Mouse (Mus musculus) kidney, embryonic 16.5 days (tissue): Measurements from ENCODE around the gene Vmn1r143. TPM values are rescaled to one million over a fixed set of nuclear protein-coding genes. Genes with fewer than 3 reads are reported as not detected.
"Not testable (repeated sequence)": the region's sequence is repeated elsewhere in the genome, so short reads cannot be mapped to it uniquely, and the experiment has no call there.

Experiments used
- ATAC-seq: fragments of 200-750 bp; cut with Nextera tagmentation; 2 replicates; pipeline ENCODE4 v1.8.0; 2017; ENCODE audit warnings: moderate TSS enrichment; ENCODE audit not compliant: low FRiP score, low TSS enrichment
- H3K27ac ChIP-seq: fragments of 300-500 bp; sonication (generic); 2 replicates; pipeline ENCODE4 v1.5.1; 2014; ENCODE audit warnings: low read length
- H3K27me3 ChIP-seq: fragments of 300-500 bp; sonication (generic); 2 replicates; pipeline ENCODE4 v1.6.1; 2014; ENCODE audit warnings: low read length, control low read depth, mixed read lengths; ENCODE audit not compliant: insufficient read depth
- H3K36me3 ChIP-seq: fragments of 300-500 bp; sonication (generic); 2 replicates; pipeline ENCODE4 v1.6.1; 2014; ENCODE audit warnings: low read length, control low read depth, mixed read lengths; ENCODE audit not compliant: insufficient read depth
- H3K4me1 ChIP-seq: fragments of 300-500 bp; sonication (generic); 2 replicates; pipeline ENCODE4 v1.6.1; 2014; ENCODE audit warnings: low read length, control low read depth, mixed read lengths; ENCODE audit not compliant: insufficient read depth
- H3K4me2 ChIP-seq: fragments of 300-500 bp; sonication (generic); replicated peaks from 2 replicates; pipeline ENCODE4 v1.6.1; 2014; ENCODE audit warnings: low read depth, low read length
- H3K4me3 ChIP-seq: fragments of 300-500 bp; sonication (generic); 2 replicates; pipeline ENCODE4 v1.5.1; 2014; ENCODE audit warnings: mild to moderate bottlenecking, low read length
- H3K9ac ChIP-seq: fragments of 300-500 bp; sonication (generic); replicated peaks from 2 replicates; pipeline ENCODE4 v1.6.1; 2014; ENCODE audit warnings: low read length
- H3K9me3 ChIP-seq: fragments of 300-500 bp; sonication (generic); 2 replicates; pipeline ENCODE4 v1.6.1; 2016; ENCODE audit warnings: low read length, control low read depth
- WGBS: fragments of 180-500 bp; shearing (Covaris S2); extraction: QIAGEN DNeasy Blood & Tissue Kit; methylation state at CpG from one replicate; pipeline ENCODE4 v1.1.7; 2014; 5-methylcytosine and 5-hydroxymethylcytosine counted together
- polyA plus RNA-seq: library from polyadenylated mRNA; unstranded; fragments of >200 nt; fragmentation: Nextera tagmentation; extraction: Ambion mirVana; gene quantifications from 2 replicates; pipeline ENCODE4 v1.2.1, GENCODE M21; 2015

Gene Vmn1r143
- not detected in 2 replicates for polyA plus RNA-seq

GRCm38 (mm10) chr7:22189077-22189476 is at the start of gene Vmn1r143:
Vmn1r143 (plus strand) TSS chr7:22189377.
- not testable (repeated sequence) for H3K4me3 ChIP-seq, H3K9ac ChIP-seq, H3K27ac ChIP-seq, H3K4me2 ChIP-seq, H3K4me1 ChIP-seq, H3K27me3 ChIP-seq, H3K9me3 ChIP-seq, H3K36me3 ChIP-seq, ATAC-seq
- WGBS: no CpG with 5 or more reads among the region's 3 CpGs

DNA sequence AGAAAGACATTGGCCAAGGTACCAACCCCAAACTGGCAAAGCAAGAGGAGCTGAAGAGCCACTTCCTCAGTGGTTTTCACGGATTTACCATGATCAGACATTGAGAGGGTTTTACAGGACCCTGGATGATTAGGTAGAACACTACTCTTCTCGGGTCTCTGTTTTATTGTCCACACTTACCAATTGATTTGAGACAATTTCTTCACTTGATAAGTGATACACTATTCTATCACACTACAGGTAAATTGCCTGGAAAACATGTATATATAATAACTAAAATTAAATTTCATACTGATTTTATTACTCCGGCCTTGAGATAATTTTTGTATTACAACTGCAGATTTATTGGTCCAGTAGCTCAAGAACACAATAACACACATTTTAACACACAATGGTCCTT is 25.2 kb upstream of the Vmn1r143 start, which contains the start of gene Vmn1r142:
Gene Vmn1r142 (minus strand): TSS at position 101 of the 400 bp plus-strand sequence.
- WGBS: no CpG with 5 or more reads among the region's 3 CpGs
- ATAC-seq, H3K27me3 ChIP-seq, H3K4me3 ChIP-seq, H3K27ac ChIP-seq, H3K4me1 ChIP-seq, H3K9ac ChIP-seq, H3K9me3 ChIP-seq, H3K4me2 ChIP-seq, H3K36me3 ChIP-seq: not testable (repeated sequence)

- not testable (repeated sequence) for ATAC-seq, H3K4me3 ChIP-seq, H3K4me1 ChIP-seq, H3K9me3 ChIP-seq, H3K27ac ChIP-seq, H3K4me2 ChIP-seq, H3K9ac ChIP-seq, H3K36me3 ChIP-seq, H3K27me3 ChIP-seq
- no CpG with 5 or more reads among the region's 2 CpGs for WGBS
These were observed 12.0 kb downstream of the Vmn1r143 start, which contains the start of gene Gm8653 for GRCm38 (mm10) chr7:22201164-22201563. Gm8653 (minus strand) TSS chr7:22201264.

DNA sequence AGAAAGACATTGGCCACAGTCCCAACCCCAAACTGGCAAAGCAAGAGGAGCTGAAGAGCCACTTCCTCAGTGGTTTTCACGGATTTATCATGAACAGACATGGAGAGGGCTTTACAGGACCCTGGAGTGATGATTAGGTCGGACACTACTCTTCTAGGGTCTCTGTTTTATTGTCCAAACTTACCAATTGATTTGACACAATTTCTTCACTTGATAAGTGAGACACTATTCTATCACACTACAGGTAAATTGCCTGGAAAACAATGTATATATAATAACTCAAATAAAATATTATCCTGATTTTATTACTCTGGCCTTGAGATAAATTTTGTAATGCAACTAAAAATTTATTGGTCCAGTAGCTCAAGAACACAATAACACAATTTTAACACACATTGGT is 40.2 kb downstream of the Vmn1r143 start, which contains the start of gene Gm8453:
Gene Gm8453 (minus strand): TSS at position 101 of the 400 bp plus-strand sequence.
- not testable (repeated sequence) for H3K4me3 ChIP-seq, ATAC-seq, H3K4me1 ChIP-seq, H3K4me2 ChIP-seq, H3K27me3 ChIP-seq, H3K27ac ChIP-seq, H3K9me3 ChIP-seq, H3K9ac ChIP-seq, H3K36me3 ChIP-seq
- 23% methylated on average over 1 of the region's 2 CpGs for WGBS

Other genes with a start within 250 kb of the Vmn1r143 start
- not detected in 2 replicates for gene Vmn1r137, start 194.8 kb upstream of the Vmn1r143 start, polyA plus RNA-seq
- not detected in 2 replicates for gene Vmn1r138, start 160.5 kb upstream of the Vmn1r143 start, polyA plus RNA-seq
- not detected in 2 replicates for gene Gm6176, start 133.1 kb upstream of the Vmn1r143 start, polyA plus RNA-seq
- gene Vmn1r139, start 120.3 kb upstream of the Vmn1r143 start, polyA plus RNA-seq: not detected in 2 replicates
- gene Gm16451, start 71.1 kb upstream of the Vmn1r143 start, polyA plus RNA-seq: not detected in 2 replicates
- gene Gm10666, start 54.6 kb upstream of the Vmn1r143 start, polyA plus RNA-seq: not detected in 2 replicates
- not detected in 2 replicates for gene Vmn1r142, start 25.3 kb upstream of the Vmn1r143 start, polyA plus RNA-seq
- not detected in 2 replicates for gene Gm8653, start 11.9 kb downstream of the Vmn1r143 start, polyA plus RNA-seq
- gene Gm8453, start 40.1 kb downstream of the Vmn1r143 start, polyA plus RNA-seq: not detected in 2 replicates
- gene Gm4187, start 140.3 kb downstream of the Vmn1r143 start, polyA plus RNA-seq: not detected in 2 replicates
- not detected in 2 replicates for gene Gm8660, start 181.7 kb downstream of the Vmn1r143 start, polyA plus RNA-seq
- gene Vmn1r148, start 224.2 kb downstream of the Vmn1r143 start, polyA plus RNA-seq: not detected in 2 replicates
- not detected in 2 replicates for gene Vmn1r149, start 248.9 kb downstream of the Vmn1r143 start, polyA plus RNA-seq